Mouse (Mus musculus) heart, postnatal 14 days (tissue): Measurements from ENCODE around the gene Pim1. TPM values are rescaled to one million over a fixed set of nuclear protein-coding genes. Genes with fewer than 3 reads are reported as not detected.
"Not testable (repeated sequence)": the region's sequence is repeated elsewhere in the genome, so short reads cannot be mapped to it uniquely, and the experiment has no call there.

Experiments used
- DNase-seq, 2 experiments: peaks; one replicate each; pipeline ENCODE4 v3.0.0; 2021 to 2022
- intact Hi-C: fragments of 180-260 bp; cut with DNase I; formaldehyde crosslinking; loops from one replicate; pipeline ENCODE4 v1.15.1; 2025
- total RNA-seq, 2 experiments: library from RNA; stranded (reverse); gene quantifications; 2 replicates each; pipeline ENCODE4 v1.2.3; 2021

The Pim1 gene
- total RNA-seq, 2 experiments from 2014 or later: 30.8 to 33.7 TPM

- DNase-seq: no peak
- intact Hi-C loops: loop anchor here (5.0 kb wide), 1 partner anchor 243 kb away; the partner anchor contains the start of gene BC004004
These were observed 20.1 kb downstream of the Pim1 start for GRCm38 (mm10) chr17:29510691-29511090.

GRCm38 (mm10) chr17:29513044-29513730, 22.6 kb downstream of the Pim1 start:
- DNase-seq: peak; percentile 69 to 78
- intact Hi-C loops: loop anchor here (2.0 to 5.0 kb wide), 2 partner anchors 20 to 246 kb away; partner anchors contain the start of gene BC004004

- intact Hi-C loops: loop anchor here (1.0 to 5.0 kb wide), 3 partner anchors 117 to 247 kb away; partner anchors contain the start of gene BC004004
- peak; percentile 77 to 87 for DNase-seq
These were observed 23.9 kb downstream of the Pim1 start for GRCm38 (mm10) chr17:29514435-29514834.

- intact Hi-C loops: loop anchor here (5.0 kb wide), 1 partner anchor 341 kb away; no protein-coding TSS in a partner anchor
- not testable (repeated sequence) for DNase-seq
These were observed 28.1 kb downstream of the Pim1 start for GRCm38 (mm10) chr17:29518665-29519064.

- intact Hi-C loops: loop anchor here (5.0 kb wide), 1 partner anchor 342 kb away; no protein-coding TSS in a partner anchor
- no peak for DNase-seq
These were observed 29.2 kb downstream of the Pim1 start for GRCm38 (mm10) chr17:29519731-29520130.

- intact Hi-C loops: no loop called here
- no peak for DNase-seq
These were observed 35.1 kb downstream of the Pim1 start for GRCm38 (mm10) chr17:29525613-29526012.

- DNase-seq: peak; percentile 14 to 36
- intact Hi-C loops: no loop called here
These were observed 38.1 kb downstream of the Pim1 start for GRCm38 (mm10) chr17:29528568-29529187.

GRCm38 (mm10) chr17:29530508-29530907, 40.0 kb downstream of the Pim1 start:
- intact Hi-C loops: no loop called here
- DNase-seq: no peak

- intact Hi-C loops: no loop called here
- no peak for DNase-seq
These were observed 40.7 kb downstream of the Pim1 start for GRCm38 (mm10) chr17:29531278-29531677.

- intact Hi-C loops: no loop called here
- DNase-seq: no peak
These were observed 41.3 kb downstream of the Pim1 start for GRCm38 (mm10) chr17:29531757-29532384.

GRCm38 (mm10) chr17:29533866-29534265, 43.3 kb downstream of the Pim1 start:
- DNase-seq: no peak
- intact Hi-C loops: no loop called here

GRCm38 (mm10) chr17:29540426-29540825, 49.9 kb downstream of the Pim1 start:
- intact Hi-C loops: no loop called here
- DNase-seq: no peak

- peak; percentile 79 to 85 for DNase-seq
- intact Hi-C loops: no loop called here
These were observed 50.9 kb downstream of the Pim1 start for GRCm38 (mm10) chr17:29541419-29541818.

- intact Hi-C loops: no loop called here
- no peak for DNase-seq
These were observed 52.5 kb downstream of the Pim1 start for GRCm38 (mm10) chr17:29542831-29543690.

- intact Hi-C loops: no loop called here
- no peak for DNase-seq
These were observed 53.5 kb downstream of the Pim1 start for GRCm38 (mm10) chr17:29544064-29544463.

- no peak for DNase-seq
- intact Hi-C loops: no loop called here
These were observed 54.7 kb downstream of the Pim1 start for GRCm38 (mm10) chr17:29545241-29545640.
